Mouse (Mus musculus) cerebellum, adult 9-11 months (tissue): ENCODE results near the gene Rnf115.
"Not testable (repeated sequence)": the region's sequence is repeated elsewhere in the genome, so short reads cannot be mapped to it uniquely, and the experiment has no call there.

Source experiments
- DNase-seq: peaks from one replicate; pipeline ENCODE4 v3.0.0; 2022

The Rnf115 gene

DNA sequence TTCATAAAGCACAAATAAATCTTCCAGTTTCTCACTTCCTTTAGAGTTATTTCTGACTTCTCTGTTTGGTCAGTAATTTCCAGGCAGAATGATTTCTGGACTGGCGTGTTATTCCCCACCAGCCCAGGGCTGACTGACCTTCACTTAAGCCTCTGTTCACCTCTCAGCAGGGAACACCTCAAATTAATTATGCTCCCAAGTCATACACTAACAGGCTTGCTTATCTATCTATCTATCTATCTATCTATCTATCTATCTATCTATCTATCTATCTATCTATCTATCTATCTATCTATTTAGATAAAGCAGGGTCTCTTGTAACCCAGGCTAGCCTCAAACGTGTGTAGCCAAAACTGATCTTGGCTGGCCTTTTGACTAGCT, 18.8 kb upstream of the Rnf115 start:
- DNase-seq = no peak

DNA sequence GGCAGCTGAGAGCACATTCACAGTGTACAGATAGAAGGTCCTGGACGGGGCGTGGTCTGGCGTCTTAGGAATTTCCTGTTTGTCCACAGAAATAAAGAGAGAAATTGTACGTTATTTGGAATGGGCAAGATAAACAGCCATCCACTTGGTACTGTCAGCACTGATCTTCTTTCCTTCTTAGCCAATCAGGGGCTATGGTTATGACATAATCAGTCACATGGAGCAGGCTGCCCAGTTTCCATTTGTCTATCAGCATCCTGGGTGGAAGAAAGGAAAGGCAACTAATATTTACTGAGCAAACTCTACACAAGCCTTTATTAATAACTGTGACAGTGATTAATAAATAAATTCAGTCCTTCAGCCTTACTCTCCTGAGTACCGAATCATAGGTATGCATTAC, 13.2 kb upstream of the Rnf115 start:
- DNase-seq = no peak

DNA sequence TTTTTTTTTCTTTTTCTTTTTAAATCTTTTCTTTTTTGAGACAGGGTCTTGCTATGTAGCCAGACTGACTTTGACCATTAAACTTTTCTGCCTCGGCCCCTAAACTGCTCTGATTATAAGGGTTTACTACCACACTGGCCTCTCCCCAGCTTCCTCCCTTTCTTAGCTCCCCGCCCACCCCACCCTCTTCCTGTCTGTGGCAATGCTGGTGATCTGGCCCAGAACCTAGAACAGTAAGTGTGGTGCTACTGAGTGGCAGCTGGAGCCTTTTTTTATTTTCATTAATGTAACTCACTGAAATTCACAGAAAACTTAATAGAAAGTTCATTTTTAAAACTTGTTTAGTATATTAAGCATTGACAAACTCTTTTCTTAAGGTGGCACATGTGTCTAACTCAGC, 11.6 kb upstream of the Rnf115 start:
- no peak for DNase-seq

DNA sequence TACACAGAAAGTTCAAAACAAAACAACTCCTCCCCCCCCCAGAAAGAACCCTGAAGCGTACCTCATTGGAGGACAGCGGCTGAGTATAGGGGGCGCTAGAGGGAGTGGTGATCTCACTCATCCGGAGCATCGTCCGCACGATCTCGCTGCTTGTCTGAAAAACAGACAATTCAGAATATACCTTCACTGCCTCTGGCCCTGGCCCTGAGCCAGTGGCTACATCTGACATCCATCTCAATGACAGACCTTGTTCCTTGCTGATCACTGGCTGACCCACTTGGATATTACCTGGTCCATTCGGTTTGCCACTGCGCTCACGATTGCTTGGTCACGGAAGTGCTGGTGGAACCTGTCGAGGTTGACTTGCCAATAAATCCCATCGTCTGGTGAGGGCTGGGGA, 8.3 kb upstream of the Rnf115 start:
- peak; percentile 84 for DNase-seq

DNA sequence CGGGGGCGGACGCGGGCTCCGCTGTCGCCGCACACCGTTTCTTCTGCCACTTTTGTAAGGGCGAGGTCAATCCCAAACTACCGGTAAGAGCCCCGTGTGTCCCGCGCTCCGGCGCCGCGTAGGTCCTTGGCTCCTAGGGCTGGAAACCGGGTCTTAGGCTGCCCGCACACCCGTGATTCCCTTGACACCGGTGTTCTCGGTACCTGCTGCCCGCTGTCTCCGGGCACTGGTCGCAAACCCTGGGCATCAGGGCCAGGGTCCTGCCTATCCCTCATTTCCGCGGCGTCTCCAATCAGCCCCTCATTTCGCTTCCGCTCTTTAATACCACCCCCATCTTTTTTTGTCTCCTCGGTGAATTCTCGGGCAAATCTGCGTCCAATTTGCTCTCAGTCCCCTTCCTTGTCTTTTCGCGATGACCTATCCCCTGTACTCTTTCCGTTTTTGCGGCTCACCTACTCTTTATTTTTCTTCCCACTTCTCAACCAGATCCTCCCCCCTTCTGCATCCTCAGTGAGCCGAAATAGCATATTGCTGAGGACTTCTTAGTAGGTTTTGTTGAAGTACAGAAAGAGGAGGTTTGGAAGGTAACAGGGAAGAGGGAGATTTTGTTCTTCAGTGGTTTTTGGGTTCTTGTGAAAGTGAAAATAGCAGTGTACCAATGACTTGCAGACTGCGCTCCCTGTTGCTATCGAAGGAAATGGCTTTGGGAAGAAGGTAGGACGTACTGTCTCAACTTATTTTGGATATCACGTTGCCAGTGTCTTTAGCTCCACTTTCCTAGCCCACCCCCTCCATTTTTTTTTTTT, 567 bp downstream of the Rnf115 start:
- no peak for DNase-seq

DNA sequence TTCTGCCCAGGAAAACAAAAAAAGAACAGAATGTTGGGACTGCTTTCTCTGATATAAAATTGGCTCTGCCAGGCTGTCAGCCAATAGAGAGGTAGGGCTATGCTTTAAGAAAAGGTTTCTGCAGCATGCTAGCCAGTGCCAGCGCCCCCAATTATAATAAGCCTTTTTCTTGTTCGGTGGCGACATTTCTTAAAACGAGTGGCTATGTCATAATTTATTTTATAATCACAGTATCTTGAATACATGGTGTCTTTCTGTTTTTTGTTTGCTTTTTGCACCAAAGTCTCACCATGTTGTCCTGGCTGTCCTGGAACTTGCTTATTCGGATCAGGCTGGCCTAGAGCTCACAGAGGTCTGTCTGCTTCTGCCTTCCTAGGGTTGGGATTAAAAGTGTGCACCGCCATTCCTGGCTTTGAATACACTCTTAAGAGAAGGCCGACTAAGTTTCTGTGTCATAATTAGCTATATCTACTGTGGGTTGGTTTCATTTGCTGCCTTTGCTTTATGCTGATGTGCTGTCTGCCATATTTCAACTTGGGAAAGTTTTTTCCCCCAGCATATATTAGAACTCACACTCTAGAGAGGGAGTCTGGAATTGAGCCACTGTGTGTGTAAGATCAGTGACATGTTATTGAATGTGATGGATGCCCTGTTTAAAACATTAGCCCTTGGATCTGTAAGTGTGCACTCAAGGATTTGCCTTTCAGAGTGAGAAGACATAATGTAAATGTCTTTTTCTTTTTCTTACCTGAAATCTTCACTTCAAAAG, 1.4 kb downstream of the Rnf115 start:
- no peak for DNase-seq

DNA sequence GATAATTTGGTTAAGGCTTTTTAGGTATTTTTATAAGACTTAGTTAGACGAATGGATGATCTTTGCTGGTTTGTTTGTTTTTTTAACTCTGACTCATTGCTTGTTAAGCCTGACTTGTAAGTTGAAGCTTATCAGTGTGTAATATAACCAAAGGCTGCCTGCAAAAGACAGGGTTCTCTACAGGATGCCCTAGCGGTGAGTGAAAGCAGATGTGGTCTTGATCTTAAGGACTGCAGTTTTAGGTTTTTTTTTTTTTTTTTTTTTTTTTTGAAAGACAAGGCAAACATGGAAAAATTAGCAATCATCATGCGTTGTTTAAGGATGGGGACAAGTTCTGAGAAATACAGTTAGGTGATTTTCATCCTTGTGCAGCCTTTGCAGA, 1.9 kb downstream of the Rnf115 start:
- DNase-seq = no peak

DNA sequence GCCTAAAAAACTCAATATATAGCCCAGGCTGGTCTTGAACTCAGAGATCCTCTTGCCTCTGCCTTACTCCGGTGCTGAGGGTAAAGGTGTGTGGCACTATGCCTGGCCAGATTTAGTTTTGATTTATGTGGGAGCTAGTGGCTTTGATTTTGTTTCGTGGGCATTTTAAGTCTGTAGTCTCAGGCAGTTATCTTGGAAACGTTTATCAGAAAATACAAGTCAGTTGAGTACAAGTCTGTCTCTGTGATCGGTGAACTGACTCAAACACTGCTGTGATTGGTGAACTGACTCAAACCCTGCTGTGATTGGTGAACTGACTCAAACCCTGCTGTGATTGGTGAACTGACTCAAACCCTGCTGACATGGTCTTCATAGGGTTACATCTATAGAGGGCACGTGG, 3.3 kb downstream of the Rnf115 start:
- no peak for DNase-seq

DNA sequence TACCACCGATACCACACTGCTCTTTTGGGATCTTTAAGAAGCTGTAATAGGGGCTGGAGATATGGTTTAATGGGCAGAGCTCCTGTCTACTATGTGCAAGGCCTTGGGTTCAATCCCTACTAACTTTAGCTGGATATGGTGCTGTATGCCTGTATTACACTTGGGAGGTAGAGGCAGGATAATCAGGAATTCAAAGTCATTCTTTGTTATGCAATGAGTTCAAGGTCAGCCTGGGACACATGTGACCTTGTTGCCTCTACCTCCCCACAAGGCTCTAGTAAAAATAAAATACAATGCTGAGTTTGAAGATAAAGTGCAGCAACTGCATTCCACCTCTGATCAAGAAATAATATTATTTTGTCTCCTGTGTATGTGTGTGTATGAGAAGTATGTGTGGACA, 6.5 kb downstream of the Rnf115 start:
- no peak for DNase-seq

DNA sequence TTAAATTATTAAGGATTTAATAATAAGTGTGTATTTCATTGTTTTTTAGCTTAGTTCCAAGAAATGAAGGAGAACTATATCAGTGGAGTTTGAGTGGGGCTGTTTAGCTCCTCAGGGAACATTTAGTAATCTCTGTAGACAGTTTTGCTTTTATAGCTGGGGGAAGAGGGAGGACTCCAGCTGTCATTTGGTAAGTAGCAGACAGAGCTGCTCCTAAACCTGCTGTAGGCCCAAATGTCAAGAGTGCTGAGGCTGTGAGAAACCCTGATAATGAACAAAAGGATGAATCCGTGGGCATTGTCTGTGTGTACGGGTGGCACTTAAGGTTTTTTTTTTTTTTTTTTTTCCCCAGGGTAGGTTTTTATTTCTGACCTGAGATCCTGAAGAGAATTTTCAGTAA, 7.7 kb downstream of the Rnf115 start:
- DNase-seq = no peak

DNA sequence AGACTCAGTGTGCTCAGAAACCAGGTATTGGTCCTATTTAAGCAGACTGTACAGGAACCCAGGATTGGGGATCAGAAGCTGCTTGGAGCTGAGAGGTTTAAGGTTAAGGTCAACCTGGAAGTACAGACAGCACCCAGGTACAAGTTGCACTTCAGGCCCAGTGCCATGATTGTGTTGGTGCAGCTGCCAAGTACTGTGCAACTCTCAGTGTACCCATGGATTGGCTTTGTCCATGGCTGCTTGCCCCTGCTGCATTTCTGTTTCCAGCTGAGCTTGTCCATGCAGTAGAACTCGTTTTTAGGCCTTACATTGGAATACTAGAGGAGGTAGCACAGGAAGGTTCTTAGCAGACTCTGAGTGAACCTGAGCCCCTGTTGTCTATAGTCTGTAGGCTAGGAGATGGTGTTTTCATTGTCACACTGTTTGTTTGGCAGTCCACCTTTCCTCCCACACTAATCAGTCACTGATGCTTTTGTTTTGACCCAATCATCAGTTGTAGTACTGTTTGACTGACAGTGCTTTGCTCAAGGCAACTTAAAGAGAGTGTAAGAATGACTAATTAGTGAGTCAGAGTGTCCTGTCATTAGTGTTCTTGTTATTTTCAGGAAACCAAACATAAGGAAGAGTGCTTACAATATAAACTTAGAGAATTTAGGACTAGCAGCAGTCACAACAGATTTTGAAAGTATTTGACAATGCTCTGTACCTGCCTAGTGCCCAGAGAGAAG, 9.7 kb downstream of the Rnf115 start:
- DNase-seq = no peak

DNA sequence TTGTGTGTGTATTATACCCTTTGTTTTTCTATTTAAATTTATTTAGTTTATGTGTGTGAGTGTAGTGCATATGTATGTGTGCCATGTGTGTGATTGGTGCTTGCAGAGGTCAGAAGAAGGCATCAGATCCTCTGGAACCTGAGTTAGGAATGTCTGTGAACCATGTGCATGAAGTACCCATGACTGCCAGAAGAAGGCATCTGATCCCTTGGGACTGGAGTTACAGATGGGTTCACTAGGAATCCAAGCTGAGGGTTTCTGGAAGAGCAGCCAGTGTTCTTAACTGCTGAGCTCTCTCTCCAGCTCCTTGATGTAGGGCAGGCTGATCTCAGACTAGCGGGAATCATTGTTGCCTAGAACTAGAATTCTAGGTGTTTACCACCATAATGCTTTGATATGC, 10.5 kb downstream of the Rnf115 start:
- no peak for DNase-seq

DNA sequence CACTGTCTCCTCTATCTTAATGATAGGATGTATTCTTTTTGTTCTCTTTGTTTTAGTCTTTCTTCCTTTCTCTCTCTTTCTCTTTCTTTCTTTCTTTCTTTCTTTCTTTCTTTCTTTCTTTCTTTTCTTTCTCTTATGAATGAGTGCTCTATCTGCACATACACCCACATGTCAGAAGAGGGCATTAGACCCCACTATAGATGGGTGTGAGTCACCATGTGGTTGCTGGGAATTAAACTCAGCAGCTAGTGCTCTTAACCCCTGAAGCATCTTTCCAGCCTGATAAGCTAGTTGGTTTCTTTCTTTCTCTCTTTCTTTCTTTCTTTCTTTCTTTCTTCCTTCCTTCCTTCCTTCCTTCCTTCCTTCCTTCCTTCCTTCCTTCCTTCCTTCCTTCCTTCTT, 12.8 kb downstream of the Rnf115 start:
- DNase-seq = not testable (repeated sequence)

DNA sequence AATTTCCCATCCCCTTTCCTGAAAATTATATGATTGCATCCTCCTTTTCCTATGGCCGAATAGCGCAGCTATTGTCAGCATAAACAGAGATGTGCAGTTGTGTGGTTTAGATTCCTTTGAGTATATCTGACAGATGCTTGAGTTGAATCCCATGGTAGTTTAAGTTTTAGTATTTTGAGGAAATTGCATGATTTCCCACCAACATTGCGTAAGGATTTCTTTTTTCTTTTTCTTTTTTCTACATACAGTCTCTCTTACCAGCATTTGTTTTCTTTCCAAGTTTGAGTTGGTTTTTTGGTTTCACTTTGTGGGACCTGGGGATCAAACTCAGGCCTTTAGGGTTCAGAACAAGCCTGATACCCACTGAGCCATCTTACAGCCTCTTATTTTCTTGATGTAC, 16.9 kb downstream of the Rnf115 start:
- no peak for DNase-seq

DNA sequence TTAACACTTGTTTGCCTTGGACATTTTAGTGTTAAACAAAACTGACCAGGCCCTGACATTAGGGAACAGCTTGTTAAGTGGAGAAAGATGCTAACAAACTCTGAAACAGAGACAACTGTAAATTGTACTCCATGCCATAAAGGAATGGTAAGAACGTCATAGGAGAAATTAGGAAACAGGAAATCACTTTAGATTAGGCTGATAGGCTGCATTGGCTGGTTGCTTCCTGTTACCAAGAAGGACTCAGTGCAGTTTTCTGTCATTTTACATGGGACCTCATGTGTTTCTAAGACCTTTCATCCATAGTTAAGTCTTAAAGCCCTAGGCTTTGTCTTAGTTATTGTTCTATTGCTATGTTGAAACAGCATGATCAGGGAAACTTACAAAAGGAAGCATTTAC, 19.4 kb downstream of the Rnf115 start:
- no peak for DNase-seq

DNA sequence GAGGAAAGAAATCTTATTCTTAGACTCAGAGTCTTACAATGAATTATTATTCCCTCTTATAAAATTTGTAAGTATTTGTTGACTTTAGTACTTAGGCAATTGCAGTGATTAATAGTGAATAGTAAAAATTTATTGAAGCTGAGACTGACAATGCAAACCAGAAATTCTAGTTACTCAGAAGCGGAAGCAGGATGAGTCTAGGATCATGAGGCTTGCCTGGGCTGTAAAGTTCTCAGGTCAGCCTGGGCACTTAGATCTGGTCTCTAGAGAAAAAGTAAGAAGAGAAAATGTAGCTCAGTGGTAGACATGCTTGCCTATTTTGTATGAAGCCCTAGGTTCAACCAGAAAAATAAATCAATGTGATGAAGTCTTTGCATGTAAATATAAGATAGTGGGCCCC, 28.5 kb downstream of the Rnf115 start:
- no peak for DNase-seq

DNA sequence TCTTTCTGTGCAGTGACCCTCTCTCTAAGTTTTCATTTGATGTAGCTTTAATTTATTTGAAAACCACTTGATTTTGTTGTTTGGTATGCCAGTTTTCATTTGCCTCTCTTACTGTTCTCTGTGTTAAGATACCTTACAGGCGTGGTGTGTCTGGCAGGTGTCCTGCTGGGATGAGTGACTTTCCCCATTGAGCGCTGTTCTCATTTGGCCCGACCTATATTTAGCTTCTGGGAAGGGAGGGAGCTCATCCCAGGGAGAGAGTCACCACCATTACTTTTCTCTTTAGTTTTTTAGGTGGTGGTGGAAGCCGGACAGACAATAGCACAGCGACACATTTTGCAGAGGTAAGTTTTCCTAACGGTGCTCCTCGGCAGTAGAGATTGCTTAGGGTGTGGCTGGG, 30.2 kb downstream of the Rnf115 start:
- DNase-seq = peak; percentile 36

DNA sequence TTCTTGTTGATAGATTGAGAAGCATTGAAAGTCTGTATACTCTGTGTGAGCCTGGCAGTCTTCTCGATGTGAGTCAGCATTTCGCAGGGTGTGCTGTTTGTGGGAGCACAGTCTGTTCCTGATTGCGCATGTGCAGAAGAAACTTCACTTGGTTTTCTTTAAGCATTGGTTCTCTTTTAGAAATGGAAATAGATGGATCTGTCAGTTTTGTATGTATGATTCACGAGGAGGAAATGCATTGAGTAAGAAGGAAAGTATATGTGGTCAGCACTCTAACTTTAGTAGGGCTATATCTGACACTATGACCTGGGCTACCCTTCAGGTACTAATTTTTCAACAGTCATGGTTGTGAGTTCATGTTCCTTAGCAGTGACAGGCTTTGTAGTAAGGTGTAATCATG, 32.2 kb downstream of the Rnf115 start:
- DNase-seq = no peak

DNA sequence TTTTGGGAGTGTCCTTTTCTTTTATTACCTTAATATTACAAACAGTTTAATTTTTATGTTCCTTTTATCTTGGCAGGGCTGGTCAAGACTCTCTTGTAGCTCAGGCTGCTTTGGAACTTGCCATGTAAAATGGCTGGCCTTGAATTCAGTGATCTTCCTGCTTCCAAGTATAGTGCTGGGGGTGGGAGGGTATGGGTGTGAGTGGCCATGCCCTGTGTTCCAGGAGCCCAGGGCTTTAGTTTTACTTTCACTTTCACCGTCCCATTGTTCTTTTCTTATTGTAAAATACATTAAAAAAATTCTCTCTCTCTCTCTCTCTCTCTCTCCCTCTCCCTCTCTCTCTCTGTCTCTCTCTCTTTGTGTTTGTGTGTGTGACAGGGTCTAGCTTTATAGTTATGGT, 37.1 kb downstream of the Rnf115 start:
- DNase-seq = no peak

DNA sequence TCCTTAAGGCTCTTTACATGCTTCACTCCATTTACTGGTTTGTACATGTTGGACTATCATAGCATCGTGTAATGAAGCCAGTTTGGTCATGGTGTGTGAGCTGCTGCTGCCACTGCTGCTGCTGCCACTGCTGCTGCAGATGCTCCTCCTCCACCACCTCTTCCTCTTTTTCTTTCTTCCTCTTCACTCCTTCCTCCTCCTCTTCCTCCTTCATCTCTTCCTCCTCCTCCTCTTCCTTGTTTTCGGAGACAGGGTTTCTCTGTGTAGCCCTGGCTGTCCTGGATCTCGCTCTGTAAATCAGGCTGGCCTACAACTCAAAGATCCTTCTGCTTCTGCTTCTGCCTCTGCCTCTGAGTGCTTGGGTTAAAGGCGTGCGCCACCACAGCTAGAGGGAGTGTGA, 42.5 kb downstream of the Rnf115 start:
- DNase-seq = no peak

DNA sequence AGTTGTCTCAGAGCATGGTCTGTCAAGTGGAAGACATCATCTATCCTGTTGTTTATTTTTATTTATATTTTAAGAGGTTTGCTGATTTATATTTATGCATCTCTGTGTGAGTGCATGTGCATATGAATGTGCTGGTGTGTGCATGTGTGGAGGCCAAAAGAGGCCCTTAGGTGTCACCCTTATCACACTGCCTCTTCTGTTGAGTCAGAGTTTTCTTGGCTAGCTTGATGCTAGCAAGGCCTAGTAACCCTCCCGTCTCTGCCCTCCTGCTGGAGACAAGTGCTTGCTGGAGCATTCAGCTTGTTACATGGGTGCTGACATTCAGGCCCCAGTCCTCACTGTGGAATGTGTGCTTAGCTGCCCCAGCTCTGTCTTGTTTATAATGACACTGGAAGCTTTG, 45.5 kb downstream of the Rnf115 start:
- no peak for DNase-seq

DNA sequence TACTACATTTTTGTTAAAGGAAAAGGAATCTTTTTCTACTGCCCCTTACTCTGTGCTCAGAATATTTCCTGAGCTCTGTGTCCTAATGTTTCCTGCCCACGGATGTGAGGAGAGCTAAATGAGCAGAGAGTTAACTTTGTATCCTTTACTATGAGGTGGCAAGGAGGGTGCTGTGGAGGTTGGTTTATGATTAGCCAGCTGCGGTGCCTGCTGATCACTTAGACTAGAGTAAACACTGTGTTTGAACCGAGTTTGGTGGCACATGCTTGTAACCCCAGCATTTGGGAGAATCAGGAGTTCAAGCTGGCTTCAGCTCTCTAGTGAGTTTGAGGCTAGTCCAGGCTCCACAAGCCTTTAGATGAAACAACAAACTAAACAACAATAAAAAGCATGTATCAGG, 49.7 kb downstream of the Rnf115 start:
- DNase-seq = no peak

DNA sequence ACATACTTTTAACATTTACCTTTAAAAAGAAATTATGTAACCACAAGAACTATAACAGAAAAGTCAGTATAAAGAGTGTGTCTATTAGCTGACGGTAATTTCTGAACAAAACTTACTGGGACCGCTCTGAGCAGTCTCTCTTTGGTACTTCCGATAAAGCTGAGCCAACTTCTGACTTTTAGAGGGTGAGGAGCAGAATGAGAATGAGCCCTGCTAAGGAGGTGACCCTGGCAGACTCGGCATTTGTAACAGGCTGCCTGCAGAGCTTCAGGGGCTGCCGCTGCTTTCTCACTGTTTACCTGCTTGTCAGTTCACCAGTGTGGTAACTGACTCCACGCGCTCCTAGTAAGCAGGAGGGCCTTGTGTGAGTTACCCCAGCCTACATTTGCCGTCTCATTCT, 54.8 kb downstream of the Rnf115 start:
- no peak for DNase-seq

DNA sequence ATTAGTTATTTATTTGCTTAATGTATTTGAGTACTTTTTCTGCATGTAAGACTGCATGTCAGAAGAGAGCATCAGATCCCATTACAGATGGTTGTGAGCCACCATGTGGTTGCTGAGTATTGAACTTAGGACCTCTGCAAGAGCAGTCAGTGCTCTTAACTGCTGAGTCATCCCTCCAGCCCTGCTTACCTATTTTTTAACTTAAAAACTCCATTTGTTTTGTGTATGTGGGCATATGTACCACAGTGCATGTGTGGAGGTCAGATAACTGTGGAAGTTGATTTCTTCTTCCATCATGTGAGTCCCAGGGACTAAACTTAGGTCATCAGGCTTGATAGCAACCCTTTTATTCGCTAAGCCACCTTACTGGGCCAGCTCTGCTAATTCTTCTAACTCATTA, 60.3 kb downstream of the Rnf115 start:
- DNase-seq = no peak
